Comparison of ENCODE assay signal across 16 mouse cellular contexts in the genomic region with DNA sequence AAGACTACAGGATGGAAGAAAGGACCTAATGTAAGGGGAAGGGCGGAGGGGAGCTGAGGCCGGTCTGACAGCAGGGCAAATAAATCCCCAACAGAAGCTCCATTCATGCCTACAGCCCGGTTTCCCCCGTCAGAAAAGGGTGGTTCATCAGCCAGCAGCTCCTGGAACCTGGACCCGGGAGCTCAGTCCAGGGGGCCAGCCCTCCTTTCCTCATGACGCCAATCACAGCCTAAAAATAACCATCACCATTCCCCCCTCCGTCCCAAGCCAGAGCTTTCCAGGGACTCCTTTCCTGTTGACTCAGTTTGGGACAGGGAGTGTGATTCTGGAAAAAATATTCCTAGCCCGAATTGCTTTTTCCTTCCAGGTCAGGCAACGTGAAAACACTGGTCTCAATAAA. TPM values are rescaled to one million over a fixed set of nuclear protein-coding genes. Genes with fewer than 3 reads are reported as not detected.
A peak's percentile ranks its signal among the peaks of the same experiment; 100 is the strongest.
DNase-seq lines count a peak whose midpoint lies in the region; ATAC-seq and TF ChIP-seq lines count a peak whose summit lies in the region.
"Had no signal": no experiment of that assay in that cellular context is flagged by ENCODE, and none has a peak within 500 bp of the region (broad histone marks: within the 10 kb centered on the region; RNA-seq: fewer than 3 reads in every experiment).

No protein-coding gene starts in this region.

- 30% methylated on average over 9 of the region's 9 CpGs for WGBS in lung, postnatal 0 days
- WGBS in heart, embryonic 11.5 days (ENCODE audit: insufficient replicate concordance): 30% methylated on average over 9 of the region's 9 CpGs
- WGBS in intestine, embryonic 16.5 days: 50% methylated on average over 9 of the region's 9 CpGs
- WGBS in liver, postnatal 0 days (ENCODE audit: insufficient replicate concordance): 50% methylated on average over 9 of the region's 9 CpGs

- intact Hi-C loops in heart, postnatal 25 days (cut with DNase I): no loop called here

- TF ChIP-seq CTCF in lung, postnatal 0 days (IDR thresholded peaks at IDR 0.05): no peak
- no peak for TF ChIP-seq CTCF in liver, postnatal 0 days (IDR thresholded peaks at IDR 0.05; ENCODE audit: low read depth)

- H3K27me3 ChIP-seq in lung, postnatal 0 days (replicated peaks; ENCODE audit: insufficient read depth, low read length): no peaks in the 10 kb centered on the region
- no peaks in the 10 kb centered on the region for H3K27me3 ChIP-seq in heart, embryonic 11.5 days (ENCODE audit: control insufficient read depth, insufficient read depth, low read length)
- no peaks in the 10 kb centered on the region for H3K27me3 ChIP-seq in intestine, embryonic 16.5 days (replicated peaks; ENCODE audit: control insufficient read depth, insufficient read depth, low read length)
- no peaks in the 10 kb centered on the region for H3K27me3 ChIP-seq in liver, postnatal 0 days (ENCODE audit: insufficient read depth, low read length)
- H3K27me3 ChIP-seq: midbrain, embryonic 13.5 days had no signal

- no peak; the same call in 1 of the 2 replicates for ATAC-seq in lung, postnatal 0 days
- ATAC-seq in heart, embryonic 11.5 days (replicated peaks; ENCODE audit: insufficient number of reproducible peaks, low FRiP score, low TSS enrichment): no peak
- no peak for ATAC-seq in intestine, embryonic 16.5 days
- ATAC-seq in liver, postnatal 0 days: no peak
- ATAC-seq: forebrain, embryonic 14.5 days; midbrain, embryonic 13.5 days had no signal

- H3K4me1 ChIP-seq in lung, postnatal 0 days (ENCODE audit: insufficient read depth, low read depth, low read length): no peaks in the 10 kb centered on the region
- peaks cover 12% of the 10 kb centered on the region; the same call in 1 of the 2 replicates for H3K4me1 ChIP-seq in heart, embryonic 11.5 days (ENCODE audit: control insufficient read depth, insufficient read depth, low read length)
- H3K4me1 ChIP-seq in intestine, embryonic 16.5 days (ENCODE audit: control insufficient read depth, insufficient read depth, low read length): no peaks in the 10 kb centered on the region
- H3K4me1 ChIP-seq in liver, postnatal 0 days (ENCODE audit: insufficient read depth): no peaks in the 10 kb centered on the region
- H3K4me1 ChIP-seq: midbrain, embryonic 13.5 days had no signal

- peak; percentile 35 for DNase-seq in lung, postnatal 10 days
- no peak for DNase-seq in lung, postnatal 0 days (ENCODE audit: low spot score)
- peak; percentile 63 for DNase-seq in heart, postnatal 25 days (ENCODE audit: low spot score)
- DNase-seq in right cerebral cortex, adult 18-20 months: no peak
- DNase-seq in liver, postnatal 0 days: no peak
- no peak for DNase-seq in embryo, embryonic 11 days
- DNase-seq: cerebellum, postnatal 25 days; gastrocnemius, postnatal 14 days; left cerebral cortex, postnatal 4 days; lung, adult 2 months had no signal

- H3K9me3 ChIP-seq in lung, postnatal 0 days (ENCODE audit: low read length): no peaks in the 10 kb centered on the region
- H3K9me3 ChIP-seq in heart, embryonic 11.5 days (replicated peaks; ENCODE audit: control insufficient read depth, low read length): no peaks in the 10 kb centered on the region
- no peaks in the 10 kb centered on the region for H3K9me3 ChIP-seq in intestine, embryonic 16.5 days (ENCODE audit: control insufficient read depth, low read length)
- H3K9me3 ChIP-seq in liver, postnatal 0 days (ENCODE audit: low read length): no peaks in the 10 kb centered on the region
- H3K9me3 ChIP-seq: midbrain, embryonic 13.5 days had no signal

- H3K9ac ChIP-seq in lung, postnatal 0 days (replicated peaks; ENCODE audit: low read depth): no peak overlapping the region
- H3K9ac ChIP-seq in heart, embryonic 11.5 days (ENCODE audit: low read depth, low read length): no peak overlapping the region
- no peak overlapping the region for H3K9ac ChIP-seq in intestine, embryonic 16.5 days (ENCODE audit: low read depth, low read length)
- H3K9ac ChIP-seq in liver, postnatal 0 days (replicated peaks): no peak overlapping the region
- H3K9ac ChIP-seq: midbrain, embryonic 13.5 days had no signal

- no peak overlapping the region for H3K27ac ChIP-seq in lung, postnatal 0 days (ENCODE audit: low read length)
- no peak overlapping the region for H3K27ac ChIP-seq in heart, embryonic 11.5 days (ENCODE audit: low read depth, low read length)
- no peak overlapping the region for H3K27ac ChIP-seq in intestine, embryonic 16.5 days (ENCODE audit: low read length)
- H3K27ac ChIP-seq in liver, postnatal 0 days (ENCODE audit: low read depth): no peak overlapping the region
- H3K27ac ChIP-seq: midbrain, embryonic 13.5 days had no signal

- H3K4me2 ChIP-seq in lung, postnatal 0 days (replicated peaks; ENCODE audit: low read depth, low read length): no peak overlapping the region
- H3K4me2 ChIP-seq in heart, embryonic 11.5 days: peak overlapping the region; percentile 31
- H3K4me2 ChIP-seq in intestine, embryonic 16.5 days (ENCODE audit: low read depth, low read length): no peak overlapping the region
- no peak overlapping the region for H3K4me2 ChIP-seq in liver, postnatal 0 days (ENCODE audit: low read depth, low read length)
- H3K4me2 ChIP-seq: midbrain, embryonic 13.5 days had no signal

- no peak for TF ChIP-seq EP300 in lung, postnatal 0 days (IDR thresholded peaks at IDR 0.05)
- TF ChIP-seq EP300 in liver, postnatal 0 days (IDR thresholded peaks at IDR 0.05; ENCODE audit: low read depth): no peak

- no peaks in the 10 kb centered on the region for H3K36me3 ChIP-seq in lung, postnatal 0 days (ENCODE audit: insufficient read depth, low read length)
- H3K36me3 ChIP-seq in heart, embryonic 11.5 days (ENCODE audit: control insufficient read depth, insufficient read depth, low read length): no peaks in the 10 kb centered on the region
- H3K36me3 ChIP-seq in intestine, embryonic 16.5 days (ENCODE audit: control insufficient read depth, insufficient read depth, low read length): no peaks in the 10 kb centered on the region
- no peaks in the 10 kb centered on the region for H3K36me3 ChIP-seq in liver, postnatal 0 days (replicated peaks; ENCODE audit: insufficient read depth, low read length)
- H3K36me3 ChIP-seq: midbrain, embryonic 13.5 days had no signal

- H3K4me3 ChIP-seq in lung, postnatal 0 days (ENCODE audit: low read depth, low read length): no peak overlapping the region
- no peak overlapping the region for H3K4me3 ChIP-seq in heart, embryonic 11.5 days (ENCODE audit: low read depth, low read length)
- no peak overlapping the region for H3K4me3 ChIP-seq in intestine, embryonic 16.5 days (ENCODE audit: low read length)
- H3K4me3 ChIP-seq in liver, postnatal 0 days (ENCODE audit: low read depth, low read length): no peak overlapping the region
- H3K4me3 ChIP-seq: midbrain, embryonic 13.5 days had no signal

RNA-seq across cellular contexts. Expression of gene Fam180a, which starts 36.7 kb away (rescaled TPM):
- 3.4 and 4.4 TPM in 2 replicates for polyA plus RNA-seq in lung, postnatal 0 days (2015; fragmentation: Nextera tagmentation; extraction: Ambion mirVana)
- 0.16 and 0.31 TPM in 2 replicates for polyA plus RNA-seq in heart, embryonic 11.5 days (2014; fragmentation: Nextera tagmentation; extraction: Ambion mirVana)
- total RNA-seq in heart, postnatal 25 days (2021): under 1 TPM; 0.78 to 0.81 TPM
- polyA plus RNA-seq in intestine, embryonic 16.5 days (2015; fragmentation: Nextera tagmentation; extraction: Ambion mirVana): 1.8 and 2.1 TPM in 2 replicates
- 0.26 and 1.1 TPM in 2 replicates for polyA plus RNA-seq in liver, postnatal 0 days (2015; fragmentation: Nextera tagmentation; extraction: Ambion mirVana)
- polyA plus RNA-seq: embryonic facial prominence, embryonic 11.5 days; kidney, embryonic 14.5 days had no signal

RNA-seq across cellular contexts. Expression of gene Slc13a4, which starts 54.7 kb away (rescaled TPM):
- 0.79 and 1.0 TPM in 2 replicates for polyA plus RNA-seq in lung, postnatal 0 days (2015; fragmentation: Nextera tagmentation; extraction: Ambion mirVana)
- polyA plus RNA-seq in heart, embryonic 11.5 days (2014; fragmentation: Nextera tagmentation; extraction: Ambion mirVana): 2.4 and 2.7 TPM in 2 replicates
- under 1 TPM; 0.08 to 0.16 TPM for total RNA-seq in heart, postnatal 25 days (2021)
- 0.27 and 0.43 TPM in 2 replicates for polyA plus RNA-seq in intestine, embryonic 16.5 days (2015; fragmentation: Nextera tagmentation; extraction: Ambion mirVana)
- polyA plus RNA-seq in liver, postnatal 0 days (2015; fragmentation: Nextera tagmentation; extraction: Ambion mirVana): 0.02 TPM in 1 of 2 replicates, not detected in the other

Comparison
In these comparisons a context has a peak if more than half of its experiments do, and no peak if none do; other contexts are left out.
1. DNase-seq: peak in lung, postnatal 10 days (single experiment) and heart, postnatal 25 days (single experiment); none in lung, postnatal 0 days (single experiment), right cerebral cortex, adult 18-20 months (single experiment), liver, postnatal 0 days (single experiment) and embryo, embryonic 11 days (single experiment).